Mouse (Mus musculus): ENCODE measurements around the gene Tnfsf10. TPM values are rescaled to one million over a fixed set of nuclear protein-coding genes. Genes with fewer than 3 reads are reported as not detected.
"Not testable (repeated sequence)": the region's sequence is repeated elsewhere in the genome, so short reads cannot be mapped to it uniquely, and the experiment has no call there.

Gene Tnfsf10
- polyA plus RNA-seq, 1 experiment: 1.6 TPM

- 84% methylated on average over 5 of the region's 5 CpGs for WGBS
- no peak for DNase-seq (ENCODE audit: low read depth in 1 of 2, low spot score in 2 of 2)
- TF ChIP-seq POLR2A (IDR thresholded peaks at IDR 0.05; ENCODE audit: low read depth, low read length) (no peak), CTCF (IDR thresholded peaks at IDR 0.05; ENCODE audit: extremely low read depth, insufficient read depth, insufficient read length, insufficient replicate concordance) (no peak)
- H3K4me3 ChIP-seq (ENCODE audit: extremely low read depth, insufficient read depth, insufficient read length): no peak overlapping the region
- H3K36me3 ChIP-seq (ENCODE audit: control insufficient read depth, insufficient read depth, low read length): no peaks in the 10 kb centered on the region
- no peak overlapping the region for H3K27ac ChIP-seq (ENCODE audit: insufficient read depth, low read length)
- H3K27me3 ChIP-seq (ENCODE audit: control insufficient read depth, insufficient read depth, low read length): no peaks in the 10 kb centered on the region
- H3K4me1 ChIP-seq (ENCODE audit: control insufficient read depth, insufficient read depth, insufficient read length): no peaks in the 10 kb centered on the region
Observed at GRCm38 (mm10) chr3:27290285-27290684, 26.5 kb upstream of the Tnfsf10 start.

- not testable (repeated sequence) for H3K27ac ChIP-seq (ENCODE audit: insufficient read depth, low read length); H3K36me3 ChIP-seq (ENCODE audit: control insufficient read depth, insufficient read depth, low read length); H3K27me3 ChIP-seq (ENCODE audit: control insufficient read depth, insufficient read depth, low read length); DNase-seq (ENCODE audit: low read depth in 1 of 2, low spot score in 2 of 2); H3K4me3 ChIP-seq (ENCODE audit: extremely low read depth, insufficient read depth, insufficient read length); H3K4me1 ChIP-seq (ENCODE audit: control insufficient read depth, insufficient read depth, insufficient read length)
- 65% methylated on average over 5 of the region's 5 CpGs for WGBS
Observed at GRCm38 (mm10) chr3:27290945-27291344, 25.9 kb upstream of the Tnfsf10 start.

GRCm38 (mm10) chr3:27291411-27291810 is 25.4 kb upstream of the Tnfsf10 start:
- 77% methylated on average over 4 of the region's 4 CpGs for WGBS
- H3K27ac ChIP-seq (ENCODE audit: insufficient read depth, low read length); H3K27me3 ChIP-seq (ENCODE audit: control insufficient read depth, insufficient read depth, low read length); DNase-seq (ENCODE audit: low read depth in 1 of 2, low spot score in 2 of 2); H3K4me3 ChIP-seq (ENCODE audit: extremely low read depth, insufficient read depth, insufficient read length); H3K4me1 ChIP-seq (ENCODE audit: control insufficient read depth, insufficient read depth, insufficient read length); H3K36me3 ChIP-seq (ENCODE audit: control insufficient read depth, insufficient read depth, low read length): not testable (repeated sequence)

GRCm38 (mm10) chr3:27293645-27294385 is 23.0 kb upstream of the Tnfsf10 start:
- WGBS: 85% methylated on average over 7 of the region's 7 CpGs
- Histone ChIP-seq H3K36me3 (ENCODE audit: control insufficient read depth, insufficient read depth, low read length) (no peaks in the 10 kb centered on the region), H3K4me3 (ENCODE audit: extremely low read depth, insufficient read depth, insufficient read length) (no peak overlapping the region), H3K4me1 (ENCODE audit: control insufficient read depth, insufficient read depth, insufficient read length) (no peaks in the 10 kb centered on the region), H3K27me3 (ENCODE audit: control insufficient read depth, insufficient read depth, low read length) (no peaks in the 10 kb centered on the region), H3K27ac (ENCODE audit: insufficient read depth, low read length) (no peak overlapping the region)
- TF ChIP-seq POLR2A (IDR thresholded peaks at IDR 0.05; ENCODE audit: low read depth, low read length): no peak
- no peak for TF ChIP-seq CTCF (IDR thresholded peaks at IDR 0.05; ENCODE audit: extremely low read depth, insufficient read depth, insufficient read length, insufficient replicate concordance)
- DNase-seq (ENCODE audit: low read depth in 1 of 2, low spot score in 2 of 2): no peak

- 98% methylated on average over 4 of the region's 4 CpGs for WGBS
- TF ChIP-seq POLR2A (IDR thresholded peaks at IDR 0.05; ENCODE audit: low read depth, low read length): no peak
- TF ChIP-seq CTCF (IDR thresholded peaks at IDR 0.05; ENCODE audit: extremely low read depth, insufficient read depth, insufficient read length, insufficient replicate concordance): no peak
- no peaks in the 10 kb centered on the region for H3K36me3 ChIP-seq (ENCODE audit: control insufficient read depth, insufficient read depth, low read length)
Observed at GRCm38 (mm10) chr3:27300451-27300850, 16.4 kb upstream of the Tnfsf10 start.

GRCm38 (mm10) chr3:27302339-27303022 is 14.3 kb upstream of the Tnfsf10 start:
- Histone ChIP-seq H3K4me3 (ENCODE audit: extremely low read depth, insufficient read depth, insufficient read length) (no peak overlapping the region), H3K27me3 (ENCODE audit: control insufficient read depth, insufficient read depth, low read length) (no peaks in the 10 kb centered on the region), H3K36me3 (ENCODE audit: control insufficient read depth, insufficient read depth, low read length) (no peaks in the 10 kb centered on the region), H3K27ac (ENCODE audit: insufficient read depth, low read length) (no peak overlapping the region), H3K4me1 (ENCODE audit: control insufficient read depth, insufficient read depth, insufficient read length) (no peaks in the 10 kb centered on the region)
- TF ChIP-seq POLR2A (IDR thresholded peaks at IDR 0.05; ENCODE audit: low read depth, low read length) (no peak), CTCF (IDR thresholded peaks at IDR 0.05; ENCODE audit: extremely low read depth, insufficient read depth, insufficient read length, insufficient replicate concordance) (no peak)
- WGBS: 46% methylated on average over 9 of the region's 9 CpGs
- DNase-seq (ENCODE audit: low read depth in 1 of 2, low spot score in 2 of 2): no peak

More at GRCm38 (mm10) chr3:27300451-27300850, 16.4 kb upstream of the Tnfsf10 start:
- no peak overlapping the region for H3K4me3 ChIP-seq (ENCODE audit: extremely low read depth, insufficient read depth, insufficient read length)
- no peak overlapping the region for H3K27ac ChIP-seq (ENCODE audit: insufficient read depth, low read length)
- H3K27me3 ChIP-seq (ENCODE audit: control insufficient read depth, insufficient read depth, low read length): no peaks in the 10 kb centered on the region
- no peaks in the 10 kb centered on the region for H3K4me1 ChIP-seq (ENCODE audit: control insufficient read depth, insufficient read depth, insufficient read length)
- DNase-seq (ENCODE audit: low read depth in 1 of 2, low spot score in 2 of 2): no peak

GRCm38 (mm10) chr3:27306815-27307214 is 10.0 kb upstream of the Tnfsf10 start:
- no peaks in the 10 kb centered on the region for H3K4me1 ChIP-seq (ENCODE audit: control insufficient read depth, insufficient read depth, insufficient read length)
- H3K27me3 ChIP-seq (ENCODE audit: control insufficient read depth, insufficient read depth, low read length): no peaks in the 10 kb centered on the region
- H3K36me3 ChIP-seq (ENCODE audit: control insufficient read depth, insufficient read depth, low read length): no peaks in the 10 kb centered on the region
- no peak overlapping the region for H3K27ac ChIP-seq (ENCODE audit: insufficient read depth, low read length)
- no peak overlapping the region for H3K4me3 ChIP-seq (ENCODE audit: extremely low read depth, insufficient read depth, insufficient read length)
- DNase-seq (ENCODE audit: low read depth in 1 of 2, low spot score in 2 of 2): no peak
- WGBS: 95% methylated on average over 10 of the region's 10 CpGs
- TF ChIP-seq CTCF (IDR thresholded peaks at IDR 0.05; ENCODE audit: extremely low read depth, insufficient read depth, insufficient read length, insufficient replicate concordance) (no peak), POLR2A (IDR thresholded peaks at IDR 0.05; ENCODE audit: low read depth, low read length) (no peak)
